Mouse (Mus musculus) stomach, embryonic 16.5 days (tissue): Measurements from ENCODE around the gene Abcc3. TPM values are rescaled to one million over a fixed set of nuclear protein-coding genes. Genes with fewer than 3 reads are reported as not detected.

Experiments used
- polyA plus RNA-seq: library from polyadenylated mRNA; unstranded; fragments of >200 nt; fragmentation: Nextera tagmentation; extraction: Ambion mirVana; gene quantifications from 2 replicates; pipeline ENCODE4 v1.2.1, GENCODE M21; 2015

Gene Abcc3
- polyA plus RNA-seq, 1 experiment from 2014 or later: 11.4 TPM

Other genes with a start within 250 kb of the Abcc3 start
- 35.9 and 42.3 TPM in 2 replicates for gene Tob1, start 181.5 kb downstream of the Abcc3 start, polyA plus RNA-seq
- gene Wfikkn2, start 147.0 kb downstream of the Abcc3 start, polyA plus RNA-seq: 3.1 and 3.4 TPM in 2 replicates
- gene Gm21885, start 111.1 kb downstream of the Abcc3 start, polyA plus RNA-seq: 8.9 and 9.9 TPM in 2 replicates
- 96.7 and 112 TPM in 2 replicates for gene Luc7l3, start 71.0 kb downstream of the Abcc3 start, polyA plus RNA-seq
- gene Ankrd40, start 65.0 kb downstream of the Abcc3 start, polyA plus RNA-seq: 11.0 and 11.1 TPM in 2 replicates
- 7.9 and 8.5 TPM in 2 replicates for gene Cacna1g, start 81.2 kb upstream of the Abcc3 start, polyA plus RNA-seq
- gene Spata20, start 93.2 kb upstream of the Abcc3 start, polyA plus RNA-seq: 0.22 and 0.29 TPM in 2 replicates
- 17.0 and 21.1 TPM in 2 replicates for gene Epn3, start 107.0 kb upstream of the Abcc3 start, polyA plus RNA-seq
- 2.8 and 4.3 TPM in 2 replicates for gene Mycbpap, start 128.7 kb upstream of the Abcc3 start, polyA plus RNA-seq
- 3.1 and 3.3 TPM in 2 replicates for gene Rsad1, start 156.3 kb upstream of the Abcc3 start, polyA plus RNA-seq
- 16.1 and 22.6 TPM in 2 replicates for gene Chad, start 172.1 kb upstream of the Abcc3 start, polyA plus RNA-seq
- 4.3 and 5.7 TPM in 2 replicates for gene Acsf2, start 208.9 kb upstream of the Abcc3 start, polyA plus RNA-seq
- gene Lrrc59, start 236.8 kb upstream of the Abcc3 start, polyA plus RNA-seq: 218 and 219 TPM in 2 replicates